Mouse (Mus musculus): ENCODE results near the gene Ptges2. TPM values are rescaled to one million over a fixed set of nuclear protein-coding genes. Genes with fewer than 3 reads are reported as not detected.

Gene Ptges2
- polyA plus RNA-seq, 1 experiment from 2014 or later: 54.2 TPM

DNA sequence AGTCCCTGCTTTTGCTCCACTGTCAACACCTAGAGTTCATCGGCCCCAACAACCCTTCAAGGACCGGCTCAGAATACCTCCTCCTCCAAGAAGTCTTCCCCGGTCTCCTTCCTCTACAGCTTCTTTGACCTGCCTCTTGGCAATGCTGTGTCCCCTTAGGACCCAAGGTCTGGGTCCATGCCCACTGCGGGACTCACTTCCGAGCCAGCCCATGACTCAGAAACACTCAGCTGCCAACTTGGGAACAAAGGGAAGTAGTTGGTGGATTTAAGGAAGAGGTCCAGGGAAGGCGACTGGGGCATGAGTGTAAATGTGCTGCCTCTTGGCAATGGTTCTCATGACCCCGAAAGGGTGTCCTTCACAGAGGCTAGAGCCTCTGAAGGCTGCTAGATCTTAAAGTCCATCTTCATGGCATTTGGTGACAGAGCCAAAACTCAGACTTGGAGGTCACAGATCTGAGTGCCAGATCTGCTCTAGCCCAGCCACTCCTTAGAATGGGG is 15.6 kb upstream of the Ptges2 start:
- Histone ChIP-seq H3K4me2 (no peak overlapping the region), H3K4me1 (peaks cover 13% of the 10 kb centered on the region), H3K9ac (no peak overlapping the region), H3K4me3 (no peak overlapping the region), H3K9me3 (no peaks in the 10 kb centered on the region), H3K27me3 (replicated peaks) (0 out of 2 replicates have a peak, but pooled peaks cover 2% of the 10 kb centered on the region), H3K36me3 (replicated peaks) (peaks cover 41% of the 10 kb centered on the region; the same call in 1 of the 2 replicates), H3K27ac (no peak overlapping the region)
- WGBS: 91% methylated on average over 7 of the region's 7 CpGs
- no peak for ATAC-seq (replicated peaks)

DNA sequence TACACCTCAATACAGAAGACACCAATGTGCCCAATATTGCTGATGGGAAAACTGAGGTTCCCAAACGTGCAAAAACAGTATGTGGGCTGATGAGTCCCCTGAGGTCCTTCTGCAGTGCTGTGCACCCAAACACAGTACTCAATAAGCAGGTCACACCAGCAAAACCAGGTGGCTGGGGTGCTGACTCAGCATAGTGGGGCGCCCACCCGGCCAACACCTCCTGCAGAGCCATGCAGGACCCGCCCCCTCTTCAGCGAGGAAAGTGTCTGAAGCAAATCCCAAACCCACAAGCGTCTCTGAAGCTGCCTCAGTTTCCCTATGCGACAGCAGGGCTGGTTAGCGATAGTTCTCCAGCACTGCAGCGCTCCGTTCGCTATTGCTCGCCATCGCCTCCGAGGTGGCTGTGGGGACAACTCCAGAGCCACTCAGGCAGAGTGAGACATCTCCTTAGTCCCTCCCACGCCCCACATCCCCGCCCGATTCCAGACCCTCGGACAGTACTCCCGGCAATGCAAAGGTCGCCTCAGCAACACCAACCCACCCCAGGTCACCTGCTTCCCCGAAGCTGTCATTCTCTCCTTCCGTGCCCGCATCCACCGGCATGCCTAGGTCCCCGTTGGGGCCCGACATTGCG is 14.4 kb upstream of the Ptges2 start:
- Histone ChIP-seq H3K27ac (peak overlapping the region; percentile 54; the same call in 1 of the 2 replicates), H3K4me2 (peak overlapping the region; percentile 82), H3K27me3 (replicated peaks) (0 out of 2 replicates have a peak, but pooled peaks cover 2% of the 10 kb centered on the region)

DNA sequence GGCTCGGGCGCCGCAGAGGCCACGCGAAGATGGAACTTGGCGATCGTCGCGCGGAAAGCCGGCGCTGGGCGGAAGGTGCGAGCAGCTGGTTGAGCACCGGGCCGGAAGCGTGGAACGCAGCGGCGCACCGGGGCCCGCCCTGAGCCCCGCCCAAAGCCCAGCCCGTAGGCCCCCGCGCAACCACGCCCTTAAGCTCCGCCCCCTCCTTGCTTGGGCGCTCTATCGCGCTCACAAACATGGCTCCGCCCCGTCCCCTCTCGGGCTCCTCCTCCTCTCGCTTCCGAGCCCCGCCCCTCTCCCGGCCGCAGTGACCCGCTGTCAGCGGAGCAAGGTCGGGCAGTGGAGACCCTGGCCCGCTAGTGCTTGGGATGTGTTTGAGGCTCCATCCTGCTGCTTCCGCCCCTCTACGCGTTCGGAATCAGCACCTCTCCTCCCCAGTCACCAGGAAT is 13.9 kb upstream of the Ptges2 start, which contains the start of gene 1110008P14Rik:
1110008P14Rik (minus strand) TSS at position 164 of the 449 bp plus-strand sequence.
- Histone ChIP-seq H3K36me3 (replicated peaks) (peaks cover 25% of the 10 kb centered on the region; the same call in 1 of the 2 replicates), H3K4me3 (peak within 1 kb of the TSS; percentile 63), H3K9ac (peak within 1 kb of the TSS; percentile 67), H3K27me3 (replicated peaks) (0 out of 2 replicates have a peak, but pooled peaks cover 2% of the 10 kb centered on the region), H3K27ac (peak within 1 kb of the TSS; percentile 54), H3K4me1 (peaks cover 13% of the 10 kb centered on the region), H3K9me3 (no peaks in the 10 kb centered on the region), H3K4me2 (peak within 1 kb of the TSS; percentile 82)
- ATAC-seq (replicated peaks): peak; percentile 88
- WGBS: under 1% methylated on average over 42 of the region's 47 CpGs

More for the DNA sequence above, 14.4 kb upstream of the Ptges2 start:
- H3K4me1 ChIP-seq: peaks cover 13% of the 10 kb centered on the region
- peak; percentile 66 for ATAC-seq (replicated peaks)
- H3K4me3 ChIP-seq: peak overlapping the region; percentile 63
- peaks cover 31% of the 10 kb centered on the region; the same call in 1 of the 2 replicates for H3K36me3 ChIP-seq (replicated peaks)
- under 1% methylated on average over 27 of the region's 27 CpGs for WGBS
- no peaks in the 10 kb centered on the region for H3K9me3 ChIP-seq
- H3K9ac ChIP-seq: peak overlapping the region; percentile 67

DNA sequence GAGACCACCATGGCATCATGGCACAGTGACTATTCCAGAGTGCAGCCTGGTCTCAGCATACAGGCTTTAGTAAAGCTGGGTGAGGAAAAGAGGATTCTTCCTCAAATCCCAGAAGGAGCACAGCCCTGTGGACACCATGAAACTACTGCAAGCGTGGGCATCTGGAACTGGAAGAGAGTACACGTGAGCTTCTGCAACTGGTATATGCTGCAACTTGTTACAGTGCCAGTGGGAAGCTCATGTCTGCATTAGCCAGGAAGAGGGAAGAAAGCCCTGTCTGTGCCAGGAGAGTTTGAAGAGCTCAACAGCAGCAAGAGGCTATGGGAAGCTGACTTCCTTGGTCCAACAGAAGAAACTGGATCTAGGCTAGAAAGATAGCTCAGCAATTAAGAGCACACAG is 13.0 kb upstream of the Ptges2 start:
- H3K4me1 ChIP-seq: peaks cover 13% of the 10 kb centered on the region
- no peak overlapping the region; the same call in 1 of the 2 replicates for H3K4me2 ChIP-seq
- no peak for ATAC-seq (replicated peaks)
- WGBS: 84% methylated on average over 2 of the region's 2 CpGs
- 0 out of 2 replicates have a peak, but pooled peaks cover 2% of the 10 kb centered on the region for H3K27me3 ChIP-seq (replicated peaks)
- H3K36me3 ChIP-seq (replicated peaks): peaks cover 17% of the 10 kb centered on the region; the same call in 1 of the 2 replicates
- no peak overlapping the region for H3K27ac ChIP-seq
- H3K9ac ChIP-seq: no peak overlapping the region
- no peaks in the 10 kb centered on the region for H3K9me3 ChIP-seq
- H3K4me3 ChIP-seq: no peak overlapping the region

DNA sequence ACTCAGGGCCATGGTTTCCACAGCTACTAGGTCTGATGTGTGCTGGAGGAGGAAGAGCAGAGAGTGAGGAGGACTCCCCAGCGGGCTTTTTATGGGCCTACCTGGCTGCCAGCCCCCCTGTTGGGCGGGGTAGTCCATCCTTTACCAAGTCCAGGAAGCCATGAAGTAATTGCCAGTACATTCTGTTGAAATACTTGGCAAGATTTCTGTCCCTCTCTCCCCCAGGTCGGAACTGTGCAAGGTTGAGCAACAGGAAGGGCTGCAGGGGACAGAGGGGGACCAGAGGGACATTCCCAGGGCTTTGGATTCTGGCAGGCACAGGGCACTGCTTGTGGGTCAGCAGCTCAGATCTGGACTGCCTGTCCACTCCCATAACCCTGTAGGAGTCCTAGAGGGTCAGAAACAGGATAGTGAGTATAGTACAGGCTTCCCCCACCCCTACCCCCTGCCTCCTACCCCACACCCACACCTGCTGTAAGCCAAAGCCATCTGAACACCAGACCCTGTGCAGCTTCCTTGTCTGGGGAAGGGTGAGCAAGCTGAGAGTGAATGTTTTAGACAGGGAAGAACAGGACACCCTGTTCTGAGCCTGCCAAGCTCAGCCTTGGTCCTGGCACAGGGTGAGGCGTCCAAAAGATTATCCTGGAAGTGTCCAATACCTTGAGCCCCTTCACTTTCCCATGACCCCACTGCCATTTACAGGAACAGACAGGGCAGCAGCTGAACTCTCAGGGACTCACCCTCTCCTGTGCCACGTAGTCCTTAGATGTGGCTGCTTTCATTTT is 7.8 kb upstream of the Ptges2 start, which contains the start of gene Lcn2:
Lcn2 (minus strand) TSS at position 547 of the 785 bp plus-strand sequence.
- no peak for ATAC-seq (replicated peaks)
- H3K4me2 ChIP-seq: no peak within 1 kb of the TSS
- no peak within 1 kb of the TSS for H3K27ac ChIP-seq
- no peaks in the 10 kb centered on the region for H3K4me1 ChIP-seq
- no peaks in the 10 kb centered on the region for H3K9me3 ChIP-seq
- 0 out of 2 replicates have a peak, but pooled peaks cover 2% of the 10 kb centered on the region for H3K27me3 ChIP-seq (replicated peaks)
- no peak within 1 kb of the TSS for H3K9ac ChIP-seq
- WGBS: 67% methylated on average over 5 of the region's 5 CpGs
- H3K36me3 ChIP-seq (replicated peaks): no peaks in the 10 kb centered on the region
- no peak within 1 kb of the TSS for H3K4me3 ChIP-seq

DNA sequence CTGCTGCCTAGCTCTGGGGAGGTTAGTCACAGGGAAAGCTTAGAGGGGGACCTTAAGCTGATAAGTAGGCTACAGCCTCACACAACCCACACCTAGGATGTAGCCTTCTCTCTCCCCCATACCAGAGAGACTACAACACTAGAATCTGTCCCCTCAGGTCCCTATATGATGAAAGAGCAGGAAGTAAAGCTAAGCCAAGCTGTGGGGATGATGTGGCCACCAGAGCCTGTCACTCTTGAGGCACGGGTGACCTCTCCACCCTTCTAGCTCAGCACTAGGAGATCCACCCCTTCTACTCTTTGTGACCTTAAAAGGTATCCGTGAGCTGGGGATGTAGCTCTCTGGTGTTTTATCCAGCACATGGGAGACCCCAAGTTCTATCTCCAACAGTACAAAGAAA is 6.5 kb upstream of the Ptges2 start:
- H3K27me3 ChIP-seq (replicated peaks): no peaks in the 10 kb centered on the region
- no peaks in the 10 kb centered on the region for H3K36me3 ChIP-seq (replicated peaks)
- H3K4me1 ChIP-seq: no peaks in the 10 kb centered on the region
- H3K4me3 ChIP-seq: no peak overlapping the region
- H3K4me2 ChIP-seq: no peak overlapping the region
- no peak overlapping the region for H3K27ac ChIP-seq
- no peaks in the 10 kb centered on the region for H3K9me3 ChIP-seq
- no peak overlapping the region for H3K9ac ChIP-seq
- WGBS: 78% methylated on average over 2 of the region's 2 CpGs
- no peak for ATAC-seq (replicated peaks)

DNA sequence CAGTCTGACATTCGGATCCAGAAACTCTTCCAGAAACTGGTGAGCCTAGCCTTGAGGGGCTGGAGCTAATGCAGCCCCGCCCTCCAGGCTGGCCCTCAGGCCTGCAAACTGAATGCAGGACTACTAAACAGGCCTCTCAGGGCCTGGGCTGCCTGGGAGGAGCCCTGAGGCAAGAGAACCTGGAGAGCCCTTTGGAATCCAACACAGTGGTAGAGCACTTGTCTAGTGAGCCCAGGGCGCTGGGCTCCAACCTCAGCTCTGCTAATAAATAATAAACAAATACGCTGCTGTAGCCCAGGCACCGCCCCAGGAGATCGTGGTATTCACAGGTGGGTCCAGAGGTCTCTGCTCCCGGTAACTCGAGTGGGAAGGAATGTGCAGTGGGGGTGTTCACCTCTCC is 4.8 kb upstream of the Ptges2 start:
- Histone ChIP-seq H3K9me3 (no peaks in the 10 kb centered on the region), H3K27me3 (replicated peaks) (no peaks in the 10 kb centered on the region), H3K4me2 (no peak overlapping the region), H3K27ac (no peak overlapping the region), H3K4me1 (peaks cover 6% of the 10 kb centered on the region), H3K4me3 (no peak overlapping the region), H3K36me3 (replicated peaks) (no peaks in the 10 kb centered on the region), H3K9ac (no peak overlapping the region)
- no peak for ATAC-seq (replicated peaks)
- 76% methylated on average over 8 of the region's 8 CpGs for WGBS

DNA sequence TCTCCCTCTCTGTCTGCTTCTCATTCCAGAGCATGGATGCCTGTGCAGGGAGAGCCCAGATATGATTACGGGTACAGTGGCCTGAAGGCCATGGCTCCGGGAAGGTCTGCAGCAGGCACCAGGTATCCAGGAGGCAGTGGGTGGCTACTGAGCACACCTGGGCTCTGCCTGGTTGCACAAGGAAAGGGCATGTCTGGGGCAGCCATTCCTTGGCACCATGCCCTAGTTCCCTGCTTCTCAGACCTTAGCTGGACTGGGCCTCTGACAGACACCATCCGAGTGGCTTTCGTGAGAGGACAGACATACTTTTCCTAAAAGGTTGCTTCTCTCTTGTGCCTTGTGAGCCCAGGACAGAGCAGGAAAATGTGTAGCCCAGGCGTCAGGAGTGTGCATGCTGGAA is 3.6 kb upstream of the Ptges2 start:
- ATAC-seq (replicated peaks): no peak
- 88% methylated on average over 5 of the region's 5 CpGs for WGBS

DNA sequence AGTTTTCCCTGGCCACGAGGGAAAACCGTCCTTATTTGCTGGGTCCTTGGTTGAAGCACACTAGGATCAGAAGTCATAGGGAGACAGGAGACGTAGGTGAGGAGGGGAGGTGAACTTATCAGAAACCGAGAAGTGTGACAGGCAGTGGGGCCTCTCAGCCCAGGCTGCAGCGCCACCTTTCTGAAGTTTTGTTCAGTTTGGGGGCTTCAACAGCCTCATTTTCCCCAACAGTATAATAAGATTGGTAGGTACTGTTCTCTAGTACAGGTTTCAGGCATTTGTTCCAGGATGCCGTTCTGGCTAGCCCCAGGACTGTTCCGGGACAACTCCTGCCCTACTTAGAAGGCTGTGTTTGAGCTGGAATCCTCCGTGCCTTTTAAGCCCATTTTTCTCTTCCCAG is 723 bp upstream of the Ptges2 start:
- H3K27ac ChIP-seq: peak overlapping the region; percentile 95
- H3K36me3 ChIP-seq (replicated peaks): no peaks in the 10 kb centered on the region
- ATAC-seq (replicated peaks): no peak
- peak overlapping the region; percentile 69 for H3K4me3 ChIP-seq
- no peaks in the 10 kb centered on the region for H3K9me3 ChIP-seq
- H3K4me2 ChIP-seq: peak overlapping the region; percentile 88
- H3K27me3 ChIP-seq (replicated peaks): no peaks in the 10 kb centered on the region
- H3K4me1 ChIP-seq: peaks cover 22% of the 10 kb centered on the region
- H3K9ac ChIP-seq: peak overlapping the region; percentile 73
- 3% methylated on average over 8 of the region's 8 CpGs for WGBS

More for the DNA sequence above, 3.6 kb upstream of the Ptges2 start:
- Histone ChIP-seq H3K9ac (no peak overlapping the region), H3K4me3 (no peak overlapping the region), H3K36me3 (replicated peaks) (no peaks in the 10 kb centered on the region), H3K9me3 (no peaks in the 10 kb centered on the region), H3K4me2 (no peak overlapping the region), H3K27ac (no peak overlapping the region), H3K4me1 (peaks cover 10% of the 10 kb centered on the region), H3K27me3 (replicated peaks) (no peaks in the 10 kb centered on the region)

DNA sequence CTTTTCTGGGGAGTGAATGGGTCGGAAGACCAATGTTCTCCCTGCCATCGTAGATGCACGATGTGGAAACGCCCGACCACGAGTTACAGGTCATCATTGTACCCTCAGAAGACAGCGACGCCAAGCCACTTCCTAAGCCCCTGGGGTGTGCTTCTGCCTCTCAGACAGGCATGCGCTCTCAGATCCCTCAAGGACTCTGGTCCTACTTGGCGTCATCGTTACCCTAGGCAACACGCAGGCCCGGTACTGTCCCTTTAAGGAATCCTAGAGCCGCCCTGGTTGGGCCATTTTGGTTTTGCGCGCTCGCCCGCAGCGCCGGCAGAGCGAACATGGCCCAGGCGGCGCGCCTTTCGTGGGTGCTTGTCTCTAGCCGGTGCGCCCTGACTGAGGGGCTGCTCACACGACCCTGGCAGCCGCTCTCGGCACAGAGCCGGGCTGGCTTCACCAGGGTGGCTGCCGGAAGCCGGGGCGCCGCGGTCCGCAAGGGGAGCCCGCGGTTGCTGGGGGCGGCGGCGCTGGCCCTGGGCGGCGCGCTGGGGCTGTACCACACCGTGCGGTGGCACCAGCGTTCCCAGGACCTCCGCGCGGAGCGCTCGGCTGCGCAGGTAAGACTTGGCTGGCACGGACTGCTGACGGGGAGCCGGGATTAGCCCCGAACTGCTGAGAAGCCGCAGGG is 388 bp downstream of the Ptges2 start:
- Histone ChIP-seq H3K27me3 (replicated peaks) (no peaks in the 10 kb centered on the region), H3K4me3 (peak overlapping the region; percentile 69), H3K9ac (peak overlapping the region; percentile 73), H3K9me3 (no peaks in the 10 kb centered on the region), H3K4me2 (peak overlapping the region; percentile 88), H3K36me3 (replicated peaks) (peaks cover 3% of the 10 kb centered on the region; the same call in 1 of the 2 replicates), H3K27ac (peak overlapping the region; percentile 95), H3K4me1 (peaks cover 22% of the 10 kb centered on the region)
- ATAC-seq (replicated peaks): peak; percentile 96
- WGBS: under 1% methylated on average over 59 of the region's 59 CpGs

DNA sequence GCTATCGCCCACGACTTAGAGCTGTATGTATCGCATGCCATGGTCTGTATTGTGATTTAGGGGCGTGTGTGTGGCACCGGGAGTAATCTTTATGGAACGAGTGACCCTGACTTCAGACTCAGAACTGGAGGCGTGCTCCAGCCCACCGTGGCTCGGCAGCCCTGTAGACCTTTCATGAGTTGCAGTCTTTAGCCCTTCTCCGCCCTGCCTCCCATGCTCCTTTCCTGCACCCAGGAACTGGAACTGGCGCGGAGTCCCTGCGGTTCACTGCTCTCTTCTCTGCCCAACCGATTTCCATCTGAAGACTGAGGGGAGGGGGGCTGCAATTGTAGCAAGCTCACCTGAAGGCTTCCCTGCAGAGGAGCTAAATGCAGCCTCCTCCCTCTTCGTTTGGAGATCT is 999 bp downstream of the Ptges2 start:
- Histone ChIP-seq H3K4me1 (peaks cover 22% of the 10 kb centered on the region), H3K4me2 (peak overlapping the region; percentile 88), H3K4me3 (peak overlapping the region; percentile 69), H3K36me3 (replicated peaks) (peaks cover 7% of the 10 kb centered on the region; the same call in 1 of the 2 replicates), H3K27me3 (replicated peaks) (no peaks in the 10 kb centered on the region), H3K27ac (peak overlapping the region; percentile 95), H3K9me3 (no peaks in the 10 kb centered on the region), H3K9ac (peak overlapping the region; percentile 73)
- WGBS: 0% methylated on average over 15 of the region's 15 CpGs
- ATAC-seq (replicated peaks): no peak
